Mouse (Mus musculus) CH12.LX (cell line): Measurements from ENCODE around the gene Thap8.

ENCODE experiments used
- JUND ChIP-seq: conservative IDR thresholded peaks from 2 replicates; pipeline ENCODE4 v1.6.1; 2011; ENCODE audit warnings: low read depth, low read length, improper control_type of control experiment
- MYC ChIP-seq: IDR thresholded peaks from 2 replicates; pipeline ENCODE4 v1.6.1; 2011; ENCODE audit warnings: low read depth, mild to moderate bottlenecking, improper control_type of control experiment, low read length
- TCF12 ChIP-seq: IDR thresholded peaks from 2 replicates; pipeline ENCODE4 v1.6.1; 2014; ENCODE audit warnings: low read depth, mild to moderate bottlenecking, inconsistent platforms, low read length, improper control_type of control experiment

DNA sequence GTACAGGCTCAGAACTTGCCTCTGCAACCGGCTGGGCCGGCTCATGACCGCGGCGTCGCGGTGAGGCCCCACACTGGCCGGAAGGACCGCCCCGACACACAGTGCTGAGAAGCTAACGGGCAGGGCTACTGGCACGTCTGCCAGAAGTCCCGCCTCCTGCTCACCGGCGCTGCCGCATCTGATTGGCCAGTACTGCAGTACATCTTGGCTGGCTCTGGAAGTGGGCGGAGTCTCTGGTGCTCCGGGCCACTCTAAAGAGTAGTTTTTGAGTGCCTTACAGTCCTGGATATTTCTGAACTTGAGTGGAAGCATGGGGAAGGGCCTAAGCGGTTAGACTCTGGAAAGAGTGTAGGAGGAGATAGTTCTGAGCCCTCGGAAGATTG lies 42.4 kb downstream of the Thap8 start:
- TF ChIP-seq TCF12 = peak; percentile 75
- TF ChIP-seq MYC = no peak
- no peak for TF ChIP-seq JUND
